Mouse (Mus musculus) liver, embryonic 12.5 days (tissue): ENCODE measurements around the gene Herc2. TPM values are rescaled to one million over a fixed set of nuclear protein-coding genes. Genes with fewer than 3 reads are reported as not detected.

Experiments used
- ATAC-seq: fragments of 200-750 bp; cut with Nextera tagmentation; 2 replicates; pipeline ENCODE4 v1.8.0; 2017; ENCODE audit warnings: moderate number of reproducible peaks, mild to moderate bottlenecking, moderate library complexity
- H3K27ac ChIP-seq: fragments of 300-500 bp; sonication (generic); 2 replicates; pipeline ENCODE4 v1.5.1; 2016; ENCODE audit warnings: mild to moderate bottlenecking
- H3K27me3 ChIP-seq: fragments of 300-500 bp; sonication (generic); replicated peaks from 2 replicates; pipeline ENCODE4 v1.6.1; 2016; ENCODE audit warnings: mild to moderate bottlenecking, moderate library complexity
- H3K36me3 ChIP-seq: fragments of 300-500 bp; sonication (generic); 2 replicates; pipeline ENCODE4 v1.6.1; 2016; ENCODE audit warnings: mild to moderate bottlenecking, moderate library complexity
- H3K4me1 ChIP-seq: fragments of 300-500 bp; sonication (generic); 2 replicates; pipeline ENCODE4 v1.6.1; 2016
- H3K4me2 ChIP-seq: fragments of 300-500 bp; sonication (generic); 2 replicates; pipeline ENCODE4 v1.6.1; 2016; ENCODE audit warnings: mild to moderate bottlenecking, moderate library complexity
- H3K4me3 ChIP-seq: fragments of 300-500 bp; sonication (generic); 2 replicates; pipeline ENCODE4 v1.5.1; 2016; ENCODE audit warnings: mild to moderate bottlenecking, moderate library complexity
- H3K9ac ChIP-seq: fragments of 300-500 bp; sonication (generic); 2 replicates; pipeline ENCODE4 v1.6.1; 2016; ENCODE audit warnings: mild to moderate bottlenecking, moderate library complexity
- H3K9me3 ChIP-seq: fragments of 300-500 bp; sonication (generic); replicated peaks from 2 replicates; pipeline ENCODE4 v1.6.1; 2016; ENCODE audit warnings: mild to moderate bottlenecking, moderate library complexity
- WGBS: fragments of 180-500 bp; shearing (Covaris S2); methylation state at CpG from one replicate; pipeline ENCODE4 v1.1.7; 2016; ENCODE audit not compliant: insufficient replicate concordance; 5-methylcytosine and 5-hydroxymethylcytosine counted together
- polyA plus RNA-seq: library from polyadenylated mRNA; unstranded; fragments of >200 nt; fragmentation: Nextera tagmentation; extraction: Ambion mirVana; gene quantifications from 2 replicates; pipeline ENCODE4 v1.2.1, GENCODE M21; 2016

The Herc2 gene
- polyA plus RNA-seq, 1 experiment from 2014 or later: 16.8 TPM

GRCm38 (mm10) chr7:56023586-56023985 is 26.4 kb upstream of the Herc2 start:
- WGBS: 83% methylated on average over 3 of the region's 3 CpGs
- Histone ChIP-seq H3K9me3 (no peaks in the 10 kb centered on the region), H3K36me3 (no peaks in the 10 kb centered on the region), H3K9ac (no peak overlapping the region), H3K27me3 (no peaks in the 10 kb centered on the region; the same call in 1 of the 2 replicates), H3K4me2 (no peak overlapping the region), H3K4me1 (peaks cover 42% of the 10 kb centered on the region), H3K4me3 (no peak overlapping the region), H3K27ac (no peak overlapping the region)
- no peak for ATAC-seq

GRCm38 (mm10) chr7:56042353-56042752 is 7.6 kb upstream of the Herc2 start:
- Histone ChIP-seq H3K9ac (no peak overlapping the region), H3K27me3 (no peaks in the 10 kb centered on the region), H3K4me1 (peaks cover 37% of the 10 kb centered on the region), H3K4me3 (no peak overlapping the region), H3K27ac (peak overlapping the region; percentile 41; the same call in 1 of the 2 replicates), H3K9me3 (no peaks in the 10 kb centered on the region), H3K36me3 (no peaks in the 10 kb centered on the region), H3K4me2 (no peak overlapping the region)
- WGBS: 12% methylated on average over 5 of the region's 5 CpGs
- ATAC-seq: peak; percentile 70

DNA sequence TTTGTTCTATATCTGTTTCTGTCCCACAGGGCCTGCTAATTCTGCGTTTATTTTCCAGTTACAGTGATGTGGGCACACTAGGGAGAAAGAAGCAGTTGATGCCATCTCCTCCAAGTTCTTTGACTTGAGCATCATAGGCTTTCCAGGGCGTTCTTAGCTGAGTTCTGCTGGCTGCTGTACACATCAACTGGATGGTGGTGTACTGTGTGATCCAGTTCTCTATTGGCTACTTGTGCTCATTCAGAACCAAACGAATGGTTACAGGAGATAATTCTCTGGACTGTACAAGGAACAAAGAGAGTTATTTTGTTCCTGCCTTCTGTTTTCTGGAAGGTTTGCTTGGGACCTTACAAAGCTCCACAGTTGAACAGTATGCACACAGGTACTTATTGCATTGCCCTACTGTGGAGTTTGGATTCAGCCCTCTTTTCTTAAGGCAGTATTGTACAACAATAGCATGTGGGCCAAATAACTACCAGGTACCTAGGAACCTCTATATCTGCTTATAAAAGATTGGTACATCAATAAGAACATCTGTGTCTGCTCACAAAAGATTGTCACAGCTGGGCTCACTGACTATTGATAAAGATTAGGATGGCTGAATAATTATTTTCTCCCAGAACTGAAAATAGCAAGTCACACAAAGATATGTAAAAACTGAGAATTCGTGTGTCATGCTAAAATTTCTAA is 6.3 kb upstream of the Herc2 start:
- H3K4me1 ChIP-seq: peaks cover 45% of the 10 kb centered on the region
- H3K9me3 ChIP-seq: no peaks in the 10 kb centered on the region
- H3K4me2 ChIP-seq: peak overlapping the region; percentile 35
- ATAC-seq: peak; percentile 82
- no peaks in the 10 kb centered on the region for H3K27me3 ChIP-seq
- H3K4me3 ChIP-seq: no peak overlapping the region
- H3K27ac ChIP-seq: peak overlapping the region; percentile 72
- H3K9ac ChIP-seq: peak overlapping the region; percentile 44
- H3K36me3 ChIP-seq: no peaks in the 10 kb centered on the region
- 53% methylated on average over 4 of the region's 4 CpGs for WGBS

DNA sequence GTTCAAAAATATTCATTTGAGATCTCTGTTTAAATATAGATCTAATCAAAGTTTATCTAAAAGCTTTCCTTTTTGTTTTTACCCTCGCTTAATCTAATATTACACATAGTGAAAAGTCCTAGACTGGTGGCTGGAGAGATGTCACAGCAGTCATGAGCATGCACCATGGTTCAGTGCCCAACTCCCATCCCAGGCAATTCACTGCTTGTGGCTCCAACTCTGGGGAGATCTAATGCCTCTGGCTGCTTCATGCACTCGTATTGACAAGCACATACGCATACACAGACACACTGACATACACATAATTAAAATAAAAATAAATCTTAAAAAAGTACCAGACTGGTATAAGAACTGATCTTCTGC is 5.7 kb upstream of the Herc2 start:
- H3K4me2 ChIP-seq: 0 out of 2 replicates have a peak overlapping the region, but pooled peaks have one; percentile 18
- H3K9me3 ChIP-seq: no peaks in the 10 kb centered on the region
- no peak overlapping the region for H3K4me3 ChIP-seq
- peak overlapping the region; percentile 78 for H3K27ac ChIP-seq
- H3K27me3 ChIP-seq: no peaks in the 10 kb centered on the region
- H3K4me1 ChIP-seq: peaks cover 51% of the 10 kb centered on the region
- H3K9ac ChIP-seq: peak overlapping the region; percentile 44; the same call in 1 of the 2 replicates
- ATAC-seq: peak; percentile 55; the same call in 1 of the 2 replicates
- WGBS: 73% methylated on average over 3 of the region's 3 CpGs
- H3K36me3 ChIP-seq: no peaks in the 10 kb centered on the region

DNA sequence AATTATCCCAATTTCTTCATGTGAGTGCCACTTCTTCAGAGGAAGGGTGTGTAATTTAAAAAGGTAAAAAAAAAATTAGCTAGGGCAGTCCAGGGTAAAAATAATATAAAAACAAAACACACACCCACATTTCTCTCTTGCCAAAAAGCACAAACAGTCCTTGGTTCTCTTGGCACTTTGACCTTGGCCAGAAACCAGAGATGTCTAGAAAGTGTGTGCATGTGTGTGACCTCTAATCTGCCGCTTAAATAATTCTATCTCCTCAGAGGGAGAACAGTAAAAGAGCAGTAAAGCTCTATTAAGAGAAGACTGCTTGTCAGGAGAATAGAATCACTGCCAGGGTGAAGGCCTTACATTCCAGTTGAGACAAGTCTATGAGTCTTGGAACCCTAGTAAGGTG is 2.8 kb upstream of the Herc2 start:
- H3K27ac ChIP-seq: no peak overlapping the region
- WGBS: 59% methylated on average over 1 of the region's 1 CpGs
- H3K4me2 ChIP-seq: no peak overlapping the region
- H3K36me3 ChIP-seq: no peaks in the 10 kb centered on the region
- no peak overlapping the region for H3K9ac ChIP-seq
- no peak overlapping the region for H3K4me3 ChIP-seq
- no peaks in the 10 kb centered on the region for H3K27me3 ChIP-seq
- H3K9me3 ChIP-seq: no peaks in the 10 kb centered on the region
- peaks cover 56% of the 10 kb centered on the region for H3K4me1 ChIP-seq
- no peak for ATAC-seq

- Histone ChIP-seq H3K36me3 (peaks cover 13% of the 10 kb centered on the region), H3K9me3 (no peaks in the 10 kb centered on the region), H3K9ac (peak overlapping the region; percentile 85), H3K27ac (peak overlapping the region; percentile 91), H3K4me1 (peaks cover 37% of the 10 kb centered on the region), H3K27me3 (no peaks in the 10 kb centered on the region), H3K4me3 (peak overlapping the region; percentile 73), H3K4me2 (peak overlapping the region; percentile 67)
- no peak for ATAC-seq
- WGBS: under 1% methylated on average over 18 of the region's 18 CpGs
Measured at GRCm38 (mm10) chr7:56050487-56050911, 503 bp downstream of the Herc2 start.

DNA sequence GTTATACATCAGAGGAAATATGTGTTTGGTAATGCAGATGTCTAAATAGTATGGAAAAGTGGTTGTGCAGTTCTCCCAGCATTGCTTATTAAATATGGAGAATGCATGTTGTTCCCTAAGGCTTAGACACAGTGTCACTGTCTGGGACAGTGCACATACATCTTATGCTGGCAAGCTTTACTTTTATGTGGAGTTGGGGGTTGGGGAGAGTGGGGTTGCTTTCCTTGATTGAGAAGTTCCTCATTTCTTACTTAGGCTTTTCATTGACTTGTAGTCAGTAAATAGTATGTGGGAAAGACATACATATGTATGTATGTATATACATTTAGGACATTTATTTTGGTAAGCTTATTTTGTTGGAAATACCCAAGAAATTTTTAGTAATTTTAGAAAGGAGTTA is 3.0 kb downstream of the Herc2 start:
- Histone ChIP-seq H3K27me3 (no peaks in the 10 kb centered on the region), H3K9me3 (no peaks in the 10 kb centered on the region), H3K4me3 (no peak overlapping the region), H3K36me3 (peaks cover 30% of the 10 kb centered on the region), H3K4me1 (peaks cover 36% of the 10 kb centered on the region), H3K4me2 (0 out of 2 replicates have a peak overlapping the region, but pooled peaks have one; percentile 32), H3K9ac (no peak overlapping the region), H3K27ac (no peak overlapping the region)
- ATAC-seq: no peak

DNA sequence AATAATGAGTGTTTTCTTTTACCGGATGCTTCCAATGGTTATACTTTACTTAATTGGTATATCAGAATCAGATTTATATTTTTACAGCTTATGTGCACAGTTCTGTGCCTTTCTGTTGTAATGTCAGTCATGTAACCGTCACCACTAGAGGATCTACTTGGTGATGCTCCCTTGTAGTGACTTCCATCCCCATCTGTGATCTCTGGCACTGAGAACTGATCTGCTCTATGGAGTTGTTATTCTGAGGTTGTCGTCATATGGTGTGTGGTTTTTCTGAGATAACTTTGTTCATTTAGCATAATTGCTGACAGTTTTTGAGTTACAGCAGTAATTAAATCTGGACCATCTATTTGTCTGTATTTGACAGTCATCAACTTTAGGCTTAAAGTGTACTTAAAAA is 5.3 kb downstream of the Herc2 start:
- Histone ChIP-seq H3K27me3 (no peaks in the 10 kb centered on the region), H3K9me3 (no peaks in the 10 kb centered on the region), H3K27ac (no peak overlapping the region), H3K4me1 (peaks cover 20% of the 10 kb centered on the region), H3K4me3 (no peak overlapping the region), H3K36me3 (peaks cover 40% of the 10 kb centered on the region), H3K9ac (no peak overlapping the region), H3K4me2 (no peak overlapping the region)
- 83% methylated on average over 3 of the region's 3 CpGs for WGBS
- ATAC-seq: no peak

DNA sequence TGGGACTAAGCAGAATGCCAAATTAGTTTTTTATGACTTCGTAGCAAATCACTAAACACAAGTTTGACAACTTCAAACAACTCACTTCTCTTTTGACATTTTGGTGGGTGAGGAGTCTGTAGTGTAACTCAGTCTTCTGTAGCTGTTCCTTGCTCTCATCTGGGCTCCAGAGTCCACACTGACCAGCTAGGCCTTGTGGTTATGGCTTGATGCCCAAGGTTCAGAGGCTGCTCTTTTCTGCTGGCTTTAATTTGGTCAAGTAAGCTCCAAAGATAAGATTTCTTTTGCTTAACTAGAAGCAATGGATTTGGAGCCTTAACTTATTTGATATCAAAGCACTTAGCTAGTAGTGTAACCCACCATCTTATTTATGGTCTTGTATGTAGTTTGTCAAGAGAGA is 14.9 kb downstream of the Herc2 start:
- Histone ChIP-seq H3K27ac (no peak overlapping the region), H3K4me3 (no peak overlapping the region), H3K4me2 (no peak overlapping the region), H3K9me3 (no peaks in the 10 kb centered on the region), H3K36me3 (peaks cover 21% of the 10 kb centered on the region), H3K4me1 (peaks cover 14% of the 10 kb centered on the region), H3K9ac (no peak overlapping the region), H3K27me3 (no peaks in the 10 kb centered on the region)
- ATAC-seq: no peak
- 73% methylated on average over 1 of the region's 1 CpGs for WGBS

DNA sequence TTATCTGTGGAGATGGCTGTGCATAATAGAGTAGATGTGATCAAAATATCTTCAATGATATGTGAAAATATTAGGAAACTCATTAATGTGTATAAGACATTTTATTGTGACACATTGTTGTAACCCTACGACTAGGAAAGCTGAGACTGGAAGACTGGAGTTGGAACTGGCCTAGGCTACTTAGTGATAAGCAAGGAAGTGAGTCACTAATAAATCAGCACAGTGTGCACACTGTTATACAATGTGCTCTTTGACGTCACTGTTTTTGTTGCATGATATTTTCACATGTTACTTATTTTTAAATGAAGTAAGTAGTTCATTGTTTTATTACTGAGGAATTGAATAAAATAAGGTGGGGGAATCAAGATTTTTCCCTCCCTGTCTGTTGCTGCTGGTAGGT is 16.1 kb downstream of the Herc2 start:
- Histone ChIP-seq H3K36me3 (peaks cover 26% of the 10 kb centered on the region), H3K4me3 (no peak overlapping the region), H3K27ac (no peak overlapping the region), H3K4me2 (no peak overlapping the region), H3K9me3 (no peaks in the 10 kb centered on the region), H3K9ac (no peak overlapping the region), H3K4me1 (peaks cover 14% of the 10 kb centered on the region), H3K27me3 (no peaks in the 10 kb centered on the region)
- ATAC-seq: 0 out of 2 replicates have a peak, but pooled peaks have one; percentile 51
- 63% methylated on average over 2 of the region's 2 CpGs for WGBS

- WGBS: 66% methylated on average over 1 of the region's 1 CpGs
- Histone ChIP-seq H3K9ac (no peak overlapping the region), H3K9me3 (no peaks in the 10 kb centered on the region), H3K27me3 (no peaks in the 10 kb centered on the region), H3K27ac (no peak overlapping the region), H3K4me1 (peaks cover 14% of the 10 kb centered on the region), H3K36me3 (peaks cover 22% of the 10 kb centered on the region), H3K4me3 (no peak overlapping the region), H3K4me2 (no peak overlapping the region)
- ATAC-seq: peak; percentile 67
Measured at GRCm38 (mm10) chr7:56066634-56067033, 16.6 kb downstream of the Herc2 start.

DNA sequence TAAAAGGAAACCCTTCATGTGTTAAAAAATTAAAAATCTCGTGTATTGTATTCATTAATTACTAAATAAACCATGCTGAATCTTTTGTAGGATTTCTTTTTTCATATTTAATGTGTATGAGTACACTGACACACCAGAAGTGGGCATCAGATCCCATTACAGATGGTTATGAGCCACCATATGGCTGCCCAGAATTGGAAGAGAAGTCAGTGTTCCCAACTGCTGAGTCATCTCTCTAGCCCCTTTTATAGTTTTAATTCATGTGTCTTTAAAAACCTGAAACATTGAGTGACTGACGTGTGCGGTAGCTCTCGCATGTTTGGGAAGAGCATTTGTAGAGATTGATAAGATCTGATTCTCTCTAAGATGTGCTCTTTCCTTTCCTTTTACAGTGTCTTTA is 21.7 kb downstream of the Herc2 start:
- Histone ChIP-seq H3K27me3 (no peaks in the 10 kb centered on the region), H3K9me3 (no peaks in the 10 kb centered on the region), H3K4me2 (no peak overlapping the region), H3K27ac (no peak overlapping the region), H3K4me1 (peaks cover under 1% of the 10 kb centered on the region), H3K9ac (no peak overlapping the region), H3K36me3 (peaks cover 33% of the 10 kb centered on the region), H3K4me3 (no peak overlapping the region)
- WGBS: 79% methylated on average over 4 of the region's 4 CpGs
- ATAC-seq: no peak

DNA sequence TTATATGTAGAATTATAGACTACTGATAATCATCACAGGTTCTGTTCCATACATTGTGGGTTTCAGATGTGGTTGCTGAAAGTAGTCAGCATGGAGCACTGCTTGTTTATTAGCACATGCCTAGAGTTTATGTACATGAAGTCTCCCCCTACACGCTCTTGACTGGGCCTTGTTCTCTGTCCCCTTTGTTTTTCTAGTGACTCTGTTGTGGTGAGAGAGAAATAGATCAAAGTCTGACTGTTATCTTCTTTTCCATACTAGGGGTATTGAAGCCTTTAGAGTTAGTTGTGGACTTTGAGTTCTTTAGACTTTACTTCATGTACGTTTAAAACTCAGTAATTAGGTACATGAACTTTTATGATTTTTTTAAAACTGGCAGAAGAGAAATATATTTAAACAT is 33.0 kb downstream of the Herc2 start:
- ATAC-seq: 0 out of 2 replicates have a peak, but pooled peaks have one; percentile 44
- Histone ChIP-seq H3K4me1 (no peaks in the 10 kb centered on the region), H3K4me2 (no peak overlapping the region), H3K27ac (no peak overlapping the region), H3K9me3 (no peaks in the 10 kb centered on the region), H3K4me3 (no peak overlapping the region), H3K36me3 (peaks cover 49% of the 10 kb centered on the region), H3K27me3 (no peaks in the 10 kb centered on the region), H3K9ac (no peak overlapping the region)
- WGBS: 75% methylated on average over 2 of the region's 2 CpGs
